Mouse (Mus musculus): Measurements from ENCODE around the gene Sptssa. TPM values are rescaled to one million over a fixed set of nuclear protein-coding genes. Genes with fewer than 3 reads are reported as not detected.

The Sptssa gene
- polyA plus RNA-seq (2017; shearing (Covaris generic)), result 100 to 1,000 TPM; 142 to 259 TPM

GRCm38 (mm10) chr12:54656396-54657171 is at the start of gene Sptssa:
Gene Sptssa, minus strand, starts transcription at chr12:54656573.

GRCm38 (mm10) chr12:54695511-54696241 is 39.3 kb upstream of the Sptssa start, which contains the start of gene Eapp:
Gene Eapp, minus strand, starts transcription at chr12:54695897.

Other genes with a start within 250 kb of the Sptssa start
- gene Eapp, start 39.3 kb upstream of the Sptssa start, polyA plus RNA-seq (2017; shearing (Covaris generic)), result 10 to 100 TPM; 83.4 to 98.3 TPM
- gene Snx6, start 139.1 kb upstream of the Sptssa start, polyA plus RNA-seq (2017; shearing (Covaris generic)), result 100 to 1,000 TPM in 1 of 2 experiments, 10 to 100 TPM in 1; 94.1 to 126 TPM
- gene Cfl2, start 206.3 kb upstream of the Sptssa start, polyA plus RNA-seq (2017; shearing (Covaris generic)), result 10 to 100 TPM; 25.2 to 36.5 TPM